12 mouse cellular contexts compared by ENCODE assay signal in genomic region chr9:41590164-41590563, GRCm38 (mm10).
DNase-seq lines count a peak whose midpoint lies in the region; ATAC-seq and TF ChIP-seq lines count a peak whose summit lies in the region.
"Had no signal": no experiment of that assay in that cellular context is flagged by ENCODE, and none has a peak within 500 bp of the region (broad histone marks: within the 10 kb centered on the region; RNA-seq: fewer than 3 reads in every experiment).

No protein-coding gene starts in this region.

- no peak overlapping the region for H3K27ac ChIP-seq in heart, postnatal 0 days (ENCODE audit: low read depth)
- no peak overlapping the region for H3K27ac ChIP-seq in heart, embryonic 11.5 days (ENCODE audit: low read depth, low read length)
- peak overlapping the region; percentile 58 for H3K27ac ChIP-seq in midbrain, embryonic 12.5 days (replicated peaks)
- H3K27ac ChIP-seq in midbrain, embryonic 11.5 days (ENCODE audit: low read depth, low read length), result no peak overlapping the region
- H3K27ac ChIP-seq in embryonic facial prominence, embryonic 15.5 days (replicated peaks), result peak overlapping the region; percentile 75; the same call in 1 of the 2 replicates
- H3K27ac ChIP-seq in midbrain, embryonic 16.5 days (ENCODE audit: low read length), result peak overlapping the region; percentile 89
- H3K27ac ChIP-seq: neural tube, embryonic 12.5 days had no signal

- TF ChIP-seq POLR2A in lung, adult 2 months (IDR thresholded peaks at IDR 0.05; ENCODE audit: borderline replicate concordance, extremely low read depth, low read depth, low read length), result no peak

- no peaks in the 10 kb centered on the region for H3K9me3 ChIP-seq in heart, postnatal 0 days (replicated peaks; ENCODE audit: control insufficient read depth, low read length)
- no peaks in the 10 kb centered on the region for H3K9me3 ChIP-seq in heart, embryonic 11.5 days (replicated peaks; ENCODE audit: control insufficient read depth, low read length)
- no peaks in the 10 kb centered on the region for H3K9me3 ChIP-seq in midbrain, embryonic 12.5 days
- no peaks in the 10 kb centered on the region for H3K9me3 ChIP-seq in midbrain, embryonic 11.5 days (ENCODE audit: control insufficient read depth, low read length)
- no peaks in the 10 kb centered on the region for H3K9me3 ChIP-seq in embryonic facial prominence, embryonic 15.5 days (replicated peaks)
- H3K9me3 ChIP-seq in midbrain, embryonic 16.5 days (replicated peaks; ENCODE audit: control insufficient read depth, low read length, poor library complexity, severe bottlenecking), result no peaks in the 10 kb centered on the region
- H3K9me3 ChIP-seq: neural tube, embryonic 12.5 days had no signal

- no peak for TF ChIP-seq EP300 in heart, postnatal 0 days (IDR thresholded peaks at IDR 0.05; ENCODE audit: low read depth)

- H3K4me1 ChIP-seq in heart, postnatal 0 days (ENCODE audit: control insufficient read depth, insufficient read depth), result peaks cover 28% of the 10 kb centered on the region
- H3K4me1 ChIP-seq in heart, embryonic 11.5 days (ENCODE audit: control insufficient read depth, insufficient read depth, low read length), result no peaks in the 10 kb centered on the region
- H3K4me1 ChIP-seq in midbrain, embryonic 12.5 days, result peaks cover 68% of the 10 kb centered on the region
- H3K4me1 ChIP-seq in midbrain, embryonic 11.5 days (ENCODE audit: control insufficient read depth, insufficient read depth, low read length), result peaks cover 38% of the 10 kb centered on the region
- peaks cover 66% of the 10 kb centered on the region for H3K4me1 ChIP-seq in embryonic facial prominence, embryonic 15.5 days
- H3K4me1 ChIP-seq in midbrain, embryonic 16.5 days (ENCODE audit: control insufficient read depth, insufficient read depth, low read length), result peaks cover 56% of the 10 kb centered on the region
- H3K4me1 ChIP-seq in lung, adult 2 months (ENCODE audit: control insufficient read depth, insufficient read depth, low read length), result no peaks in the 10 kb centered on the region; the same call in none of the 2 replicates

- H3K36me3 ChIP-seq in heart, postnatal 0 days (replicated peaks; ENCODE audit: control insufficient read depth, insufficient read depth, low read length), result peaks cover 18% of the 10 kb centered on the region; the same call in 1 of the 2 replicates
- H3K36me3 ChIP-seq in heart, embryonic 11.5 days (ENCODE audit: control insufficient read depth, insufficient read depth, low read length), result peaks cover 25% of the 10 kb centered on the region
- H3K36me3 ChIP-seq in midbrain, embryonic 12.5 days, result peaks cover 70% of the 10 kb centered on the region
- peaks cover 31% of the 10 kb centered on the region for H3K36me3 ChIP-seq in midbrain, embryonic 11.5 days (ENCODE audit: control insufficient read depth, insufficient read depth, low read length)
- peaks cover 40% of the 10 kb centered on the region for H3K36me3 ChIP-seq in embryonic facial prominence, embryonic 15.5 days
- peaks cover 12% of the 10 kb centered on the region for H3K36me3 ChIP-seq in midbrain, embryonic 16.5 days (ENCODE audit: control insufficient read depth, insufficient read depth, low read length)

- no peak for TF ChIP-seq CTCF in heart, postnatal 0 days (IDR thresholded peaks at IDR 0.05; ENCODE audit: low read depth)
- no peak for TF ChIP-seq CTCF in lung, adult 2 months (IDR thresholded peaks at IDR 0.05; ENCODE audit: insufficient read depth, low read length)

- peak; percentile 40 for DNase-seq in heart, postnatal 0 days (ENCODE audit: low spot score)
- DNase-seq in midbrain, embryonic 11.5 days (ENCODE audit: low spot score, missing footprints), result no peak
- no peak for DNase-seq in cerebellum, adult 8-10 months
- DNase-seq in lung, adult 2 months, result no peak
- DNase-seq: cerebellum, adult 11-12 months; thymus, postnatal 25 days had no signal

- no peak overlapping the region for H3K4me2 ChIP-seq in heart, postnatal 0 days (ENCODE audit: low read depth, low read length)
- H3K4me2 ChIP-seq in heart, embryonic 11.5 days, result no peak overlapping the region
- H3K4me2 ChIP-seq in midbrain, embryonic 12.5 days (replicated peaks), result no peak overlapping the region
- H3K4me2 ChIP-seq in midbrain, embryonic 11.5 days, result no peak overlapping the region
- no peak overlapping the region for H3K4me2 ChIP-seq in embryonic facial prominence, embryonic 15.5 days (replicated peaks)
- H3K4me2 ChIP-seq in midbrain, embryonic 16.5 days (ENCODE audit: low read length), result peak overlapping the region; percentile 96

- WGBS in heart, postnatal 0 days, result 49% methylated on average over 4 of the region's 4 CpGs
- WGBS in heart, embryonic 11.5 days (ENCODE audit: insufficient replicate concordance), result 87% methylated on average over 4 of the region's 4 CpGs
- 75% methylated on average over 4 of the region's 4 CpGs for WGBS in midbrain, embryonic 12.5 days
- WGBS in midbrain, embryonic 11.5 days, result 76% methylated on average over 4 of the region's 4 CpGs
- WGBS in embryonic facial prominence, embryonic 15.5 days, result 59% methylated on average over 4 of the region's 4 CpGs
- WGBS in midbrain, embryonic 16.5 days, result 23% methylated on average over 4 of the region's 4 CpGs
- 54% methylated on average over 4 of the region's 4 CpGs for WGBS in lung, adult 2 months

- H3K27me3 ChIP-seq in heart, postnatal 0 days (ENCODE audit: control insufficient read depth, insufficient read depth, low read length), result no peaks in the 10 kb centered on the region
- H3K27me3 ChIP-seq in heart, embryonic 11.5 days (ENCODE audit: control insufficient read depth, insufficient read depth, low read length), result no peaks in the 10 kb centered on the region
- no peaks in the 10 kb centered on the region for H3K27me3 ChIP-seq in midbrain, embryonic 12.5 days
- H3K27me3 ChIP-seq in midbrain, embryonic 11.5 days (ENCODE audit: control insufficient read depth, insufficient read depth, low read length), result no peaks in the 10 kb centered on the region
- no peaks in the 10 kb centered on the region for H3K27me3 ChIP-seq in embryonic facial prominence, embryonic 15.5 days
- no peaks in the 10 kb centered on the region for H3K27me3 ChIP-seq in midbrain, embryonic 16.5 days (ENCODE audit: control insufficient read depth, insufficient read depth, low read depth, low read length)
- H3K27me3 ChIP-seq: neural tube, embryonic 12.5 days had no signal

- H3K4me3 ChIP-seq in heart, postnatal 0 days (ENCODE audit: low read depth, low read length), result no peak overlapping the region
- no peak overlapping the region for H3K4me3 ChIP-seq in heart, embryonic 11.5 days (ENCODE audit: low read depth, low read length)
- no peak overlapping the region for H3K4me3 ChIP-seq in midbrain, embryonic 12.5 days
- H3K4me3 ChIP-seq in midbrain, embryonic 11.5 days (ENCODE audit: low read depth, low read length), result no peak overlapping the region
- no peak overlapping the region for H3K4me3 ChIP-seq in embryonic facial prominence, embryonic 15.5 days (replicated peaks)
- H3K4me3 ChIP-seq in midbrain, embryonic 16.5 days (ENCODE audit: low read depth, low read length), result peak overlapping the region; percentile 14; the same call in 1 of the 2 replicates
- H3K4me3 ChIP-seq in lung, adult 2 months (replicated peaks; ENCODE audit: extremely low read depth, low read depth, low read length), result no peak overlapping the region
- H3K4me3 ChIP-seq: neural tube, embryonic 12.5 days had no signal

- peak; percentile 64; the same call in 1 of the 2 replicates for ATAC-seq in heart, postnatal 0 days (ENCODE audit: insufficient read depth, low read depth)
- ATAC-seq in heart, embryonic 11.5 days (replicated peaks; ENCODE audit: insufficient number of reproducible peaks, low FRiP score, low TSS enrichment), result no peak
- no peak for ATAC-seq in midbrain, embryonic 12.5 days (ENCODE audit: low FRiP score, low read depth)
- no peak for ATAC-seq in midbrain, embryonic 11.5 days (ENCODE audit: low FRiP score)
- no peak for ATAC-seq in embryonic facial prominence, embryonic 15.5 days (ENCODE audit: insufficient number of reproducible peaks, low FRiP score, low TSS enrichment, low read depth)
- no peak for ATAC-seq in midbrain, embryonic 16.5 days
- ATAC-seq: activated CD4-positive, CD25-positive, alpha-beta regulatory T cell, adult 4 months had no signal

- H3K9ac ChIP-seq in heart, postnatal 0 days (replicated peaks; ENCODE audit: low read depth, low read length), result no peak overlapping the region
- no peak overlapping the region for H3K9ac ChIP-seq in heart, embryonic 11.5 days (ENCODE audit: low read depth, low read length)
- H3K9ac ChIP-seq in midbrain, embryonic 12.5 days (replicated peaks), result no peak overlapping the region
- no peak overlapping the region for H3K9ac ChIP-seq in midbrain, embryonic 11.5 days (ENCODE audit: low read length)
- H3K9ac ChIP-seq in embryonic facial prominence, embryonic 15.5 days, result no peak overlapping the region
- H3K9ac ChIP-seq in midbrain, embryonic 16.5 days (ENCODE audit: low read depth, low read length), result peak overlapping the region; percentile 69

Comparison
In these comparisons a context has a peak if more than half of its experiments do, and no peak if none do; other contexts are left out.
1. H3K27ac ChIP-seq: peak in midbrain, embryonic 12.5 days (single experiment), embryonic facial prominence, embryonic 15.5 days (single experiment) and midbrain, embryonic 16.5 days (single experiment); none in heart, postnatal 0 days (single experiment), heart, embryonic 11.5 days (single experiment) and midbrain, embryonic 11.5 days (single experiment).